In the genomic region with DNA sequence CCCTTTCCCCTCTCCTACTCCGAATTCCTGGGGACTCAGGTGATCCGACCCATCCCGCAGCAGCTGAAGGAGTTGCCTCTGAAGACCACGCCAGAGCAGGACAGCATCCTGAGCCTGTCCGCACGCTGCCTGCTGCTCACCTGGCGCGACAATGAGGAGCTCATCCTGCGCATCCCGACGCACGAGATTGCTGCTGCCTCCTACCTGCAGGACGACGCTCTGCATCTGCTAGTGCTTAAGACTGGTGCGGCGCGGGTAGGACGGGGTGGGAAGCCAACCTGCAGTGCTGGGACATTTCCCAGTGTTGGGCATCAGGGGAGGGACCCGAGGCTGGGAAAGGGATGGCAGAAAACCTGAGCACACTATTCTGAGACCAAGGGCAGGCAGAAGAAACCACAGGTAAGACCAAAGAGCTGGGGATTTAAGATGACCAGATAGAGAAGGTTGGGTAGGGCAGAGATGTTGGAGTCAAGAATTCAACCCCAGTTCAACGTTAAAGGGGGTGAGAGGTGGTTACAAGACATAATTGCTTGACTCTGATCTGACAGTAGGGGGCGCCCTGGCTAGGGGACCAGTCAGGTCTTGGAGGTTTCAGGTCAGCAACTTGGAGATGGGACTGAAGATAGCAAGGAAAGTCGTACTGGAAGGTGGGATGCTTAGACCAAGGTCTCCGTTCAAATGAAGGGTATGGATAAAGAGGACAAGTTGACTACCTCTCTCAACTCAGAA, we compare ENCODE assay signal across 8 mouse cellular contexts. TPM values are rescaled to one million over a fixed set of nuclear protein-coding genes. Genes with fewer than 3 reads are reported as not detected.
DNase-seq lines count a peak whose midpoint lies in the region; ATAC-seq and TF ChIP-seq lines count a peak whose summit lies in the region.

No protein-coding gene starts in this region.

- ATAC-seq in kidney, embryonic 16.5 days (ENCODE audit: low FRiP score, low TSS enrichment), result no peak
- no peak for ATAC-seq in liver, postnatal 0 days
- ATAC-seq in stomach, embryonic 14.5 days (ENCODE audit: insufficient number of reproducible peaks, insufficient read depth, low FRiP score, low read depth), result no peak

- H3K36me3 ChIP-seq in kidney, embryonic 16.5 days (ENCODE audit: insufficient read depth, low read length), result no peaks in the 10 kb centered on the region
- no peaks in the 10 kb centered on the region for H3K36me3 ChIP-seq in embryonic facial prominence, embryonic 10.5 days (replicated peaks)
- no peaks in the 10 kb centered on the region for H3K36me3 ChIP-seq in liver, postnatal 0 days (replicated peaks; ENCODE audit: insufficient read depth, low read length)
- no peaks in the 10 kb centered on the region for H3K36me3 ChIP-seq in stomach, embryonic 14.5 days (ENCODE audit: control insufficient read depth, insufficient read depth, low read length)

- peaks cover 56% of the 10 kb centered on the region for H3K27me3 ChIP-seq in kidney, embryonic 16.5 days (ENCODE audit: insufficient read depth, low read length)
- H3K27me3 ChIP-seq in embryonic facial prominence, embryonic 10.5 days (replicated peaks; ENCODE audit: low read depth, poor library complexity, severe bottlenecking), result peaks cover 95% of the 10 kb centered on the region
- peaks cover 13% of the 10 kb centered on the region; the same call in 1 of the 2 replicates for H3K27me3 ChIP-seq in liver, postnatal 0 days (ENCODE audit: insufficient read depth, low read length)
- H3K27me3 ChIP-seq in stomach, embryonic 14.5 days (ENCODE audit: control insufficient read depth, insufficient read depth, low read length), result peaks cover 34% of the 10 kb centered on the region

- intact Hi-C loops in left cerebral cortex, postnatal 36 days (cut with DNase I), result no loop called here

- TF ChIP-seq CTCF in liver, postnatal 0 days (IDR thresholded peaks at IDR 0.05; ENCODE audit: low read depth), result peak; percentile 64

- WGBS in kidney, embryonic 16.5 days, result 14% methylated on average over 23 of the region's 23 CpGs
- WGBS in embryonic facial prominence, embryonic 10.5 days, result 6% methylated on average over 23 of the region's 23 CpGs
- WGBS in liver, postnatal 0 days (ENCODE audit: insufficient replicate concordance), result 44% methylated on average over 23 of the region's 23 CpGs
- 11% methylated on average over 23 of the region's 23 CpGs for WGBS in stomach, embryonic 14.5 days

- H3K4me1 ChIP-seq in kidney, embryonic 16.5 days (ENCODE audit: insufficient read depth, low read length), result peaks cover 8% of the 10 kb centered on the region
- peaks cover 12% of the 10 kb centered on the region for H3K4me1 ChIP-seq in embryonic facial prominence, embryonic 10.5 days
- 0 out of 2 replicates have a peak, but pooled peaks cover under 1% of the 10 kb centered on the region for H3K4me1 ChIP-seq in liver, postnatal 0 days (ENCODE audit: insufficient read depth)
- H3K4me1 ChIP-seq in stomach, embryonic 14.5 days (ENCODE audit: control insufficient read depth, insufficient read depth, low read length), result no peaks in the 10 kb centered on the region

- no peak overlapping the region for H3K4me2 ChIP-seq in kidney, embryonic 16.5 days (replicated peaks; ENCODE audit: low read depth, low read length)
- no peak overlapping the region for H3K4me2 ChIP-seq in liver, postnatal 0 days (ENCODE audit: low read depth, low read length)
- peak overlapping the region; percentile 48; the same call in 1 of the 2 replicates for H3K4me2 ChIP-seq in stomach, embryonic 14.5 days (replicated peaks; ENCODE audit: low read depth, low read length)

- H3K4me3 ChIP-seq in kidney, embryonic 16.5 days (ENCODE audit: low read length), result no peak overlapping the region
- H3K4me3 ChIP-seq in embryonic facial prominence, embryonic 10.5 days, result peak overlapping the region; percentile 53; the same call in 1 of the 2 replicates
- H3K4me3 ChIP-seq in liver, postnatal 0 days (ENCODE audit: low read depth, low read length), result no peak overlapping the region
- 0 out of 2 replicates have a peak overlapping the region, but pooled peaks have one; percentile 22 for H3K4me3 ChIP-seq in stomach, embryonic 14.5 days (ENCODE audit: low read depth, low read length)

- H3K27ac ChIP-seq in kidney, embryonic 16.5 days (ENCODE audit: low read length), result no peak overlapping the region
- H3K27ac ChIP-seq in embryonic facial prominence, embryonic 10.5 days (replicated peaks), result no peak overlapping the region
- H3K27ac ChIP-seq in liver, postnatal 0 days (ENCODE audit: low read depth), result no peak overlapping the region
- H3K27ac ChIP-seq in stomach, embryonic 14.5 days (ENCODE audit: low read length), result no peak overlapping the region

- no peak overlapping the region for H3K9ac ChIP-seq in kidney, embryonic 16.5 days (replicated peaks; ENCODE audit: low read length)
- H3K9ac ChIP-seq in liver, postnatal 0 days (replicated peaks), result no peak overlapping the region
- H3K9ac ChIP-seq in stomach, embryonic 14.5 days (replicated peaks; ENCODE audit: low read depth, low read length), result 0 out of 2 replicates have a peak overlapping the region, but pooled peaks have one; percentile 10

- DNase-seq in kidney, adult 9 months, result peak; percentile 35
- peak; percentile 63 for DNase-seq in adrenal gland, postnatal 10 days
- peak; percentile 45 for DNase-seq in embryonic facial prominence, embryonic 10.5 days (ENCODE audit: low spot score)
- peak; percentile 48 for DNase-seq in liver, postnatal 0 days
- DNase-seq in thymus, postnatal 14 days, result no peak
- no peak for DNase-seq in left cerebral cortex, postnatal 36 days (ENCODE audit: low spot score in 2 of 2)

- H3K9me3 ChIP-seq in kidney, embryonic 16.5 days (ENCODE audit: low read length), result no peaks in the 10 kb centered on the region
- H3K9me3 ChIP-seq in embryonic facial prominence, embryonic 10.5 days, result no peaks in the 10 kb centered on the region
- H3K9me3 ChIP-seq in liver, postnatal 0 days (ENCODE audit: low read length), result no peaks in the 10 kb centered on the region
- H3K9me3 ChIP-seq in stomach, embryonic 14.5 days (ENCODE audit: control insufficient read depth, low read depth, low read length), result no peaks in the 10 kb centered on the region

- TF ChIP-seq EP300 in liver, postnatal 0 days (IDR thresholded peaks at IDR 0.05; ENCODE audit: low read depth), result no peak

RNA-seq across cellular contexts. Expression of a gene that starts 5.2 kb away (rescaled TPM):
- polyA plus RNA-seq in kidney, embryonic 16.5 days (2015; fragmentation: Nextera tagmentation; extraction: Ambion mirVana), result 1.8 and 2.4 TPM in 2 replicates
- total RNA-seq in adrenal gland, postnatal 10 days (2021), result 10 to 100 TPM; 15.8 to 23.7 TPM
- 1.2 TPM in 2 replicates for polyA plus RNA-seq in embryonic facial prominence, embryonic 10.5 days (2016; fragmentation: Nextera tagmentation; extraction: Ambion mirVana)
- polyA plus RNA-seq in liver, postnatal 0 days (2015; fragmentation: Nextera tagmentation; extraction: Ambion mirVana), result 0.89 and 1.1 TPM in 2 replicates
- polyA plus RNA-seq in stomach, embryonic 14.5 days (2014; fragmentation: Nextera tagmentation; extraction: Ambion mirVana), result 1.7 and 2.3 TPM in 2 replicates
- total RNA-seq in left cerebral cortex, postnatal 36 days (2021), result 1 to 10 TPM; 4.0 to 5.8 TPM

RNA-seq across cellular contexts. Expression of a gene that starts 37.3 kb away (rescaled TPM):
- 6.3 and 6.6 TPM in 2 replicates for polyA plus RNA-seq in kidney, embryonic 16.5 days (2015; fragmentation: Nextera tagmentation; extraction: Ambion mirVana)
- total RNA-seq in adrenal gland, postnatal 10 days (2021), result 1 to 10 TPM; 2.4 to 3.2 TPM
- 1.3 and 1.4 TPM in 2 replicates for polyA plus RNA-seq in embryonic facial prominence, embryonic 10.5 days (2016; fragmentation: Nextera tagmentation; extraction: Ambion mirVana)
- 13.3 and 14.0 TPM in 2 replicates for polyA plus RNA-seq in liver, postnatal 0 days (2015; fragmentation: Nextera tagmentation; extraction: Ambion mirVana)
- polyA plus RNA-seq in stomach, embryonic 14.5 days (2014; fragmentation: Nextera tagmentation; extraction: Ambion mirVana), result 4.3 and 4.9 TPM in 2 replicates
- total RNA-seq in left cerebral cortex, postnatal 36 days (2021), result 1 to 10 TPM; 2.1 to 2.4 TPM

RNA-seq across cellular contexts. Expression of a gene that starts 39.3 kb away (rescaled TPM):
- not detected in 2 replicates for polyA plus RNA-seq in kidney, embryonic 16.5 days (2015; fragmentation: Nextera tagmentation; extraction: Ambion mirVana)
- total RNA-seq in adrenal gland, postnatal 10 days (2021), result 1 to 10 TPM; 1.3 to 1.5 TPM
- polyA plus RNA-seq in embryonic facial prominence, embryonic 10.5 days (2016; fragmentation: Nextera tagmentation; extraction: Ambion mirVana), result 0.36 and 0.38 TPM in 2 replicates
- polyA plus RNA-seq in liver, postnatal 0 days (2015; fragmentation: Nextera tagmentation; extraction: Ambion mirVana), result not detected in 2 replicates
- polyA plus RNA-seq in stomach, embryonic 14.5 days (2014; fragmentation: Nextera tagmentation; extraction: Ambion mirVana), result 0.13 TPM in 1 of 2 replicates, not detected in the other
- 1 to 10 TPM; 5.2 to 7.0 TPM for total RNA-seq in left cerebral cortex, postnatal 36 days (2021)

RNA-seq across cellular contexts. Expression of a gene that starts 55.7 kb away (rescaled TPM):
- 115 and 130 TPM in 2 replicates for polyA plus RNA-seq in kidney, embryonic 16.5 days (2015; fragmentation: Nextera tagmentation; extraction: Ambion mirVana)
- 10 to 100 TPM; 88.4 to 94.3 TPM for total RNA-seq in adrenal gland, postnatal 10 days (2021)
- polyA plus RNA-seq in embryonic facial prominence, embryonic 10.5 days (2016; fragmentation: Nextera tagmentation; extraction: Ambion mirVana), result 92.1 and 92.2 TPM in 2 replicates
- polyA plus RNA-seq in liver, postnatal 0 days (2015; fragmentation: Nextera tagmentation; extraction: Ambion mirVana), result 26.0 and 26.2 TPM in 2 replicates
- 59.3 and 59.7 TPM in 2 replicates for polyA plus RNA-seq in stomach, embryonic 14.5 days (2014; fragmentation: Nextera tagmentation; extraction: Ambion mirVana)
- 10 to 100 TPM; 46.9 to 59.5 TPM for total RNA-seq in left cerebral cortex, postnatal 36 days (2021)

Comparison
In these comparisons a context has a peak if more than half of its experiments do, and no peak if none do; other contexts are left out.
1. DNase-seq: peak in kidney, adult 9 months (single experiment), adrenal gland, postnatal 10 days (single experiment), embryonic facial prominence, embryonic 10.5 days (single experiment) and liver, postnatal 0 days (single experiment); none in thymus, postnatal 14 days (single experiment) and left cerebral cortex, postnatal 36 days (0 of 2).
2. H3K4me3 ChIP-seq: peak in embryonic facial prominence, embryonic 10.5 days (single experiment) and stomach, embryonic 14.5 days (single experiment); none in kidney, embryonic 16.5 days (single experiment) and liver, postnatal 0 days (single experiment).